Mouse (Mus musculus): ENCODE results near the gene Nr0b2. TPM values are rescaled to one million over a fixed set of nuclear protein-coding genes. Genes with fewer than 3 reads are reported as not detected.

Gene Nr0b2
- polyA plus RNA-seq, 1 experiment from 2014 or later: not detected

DNA sequence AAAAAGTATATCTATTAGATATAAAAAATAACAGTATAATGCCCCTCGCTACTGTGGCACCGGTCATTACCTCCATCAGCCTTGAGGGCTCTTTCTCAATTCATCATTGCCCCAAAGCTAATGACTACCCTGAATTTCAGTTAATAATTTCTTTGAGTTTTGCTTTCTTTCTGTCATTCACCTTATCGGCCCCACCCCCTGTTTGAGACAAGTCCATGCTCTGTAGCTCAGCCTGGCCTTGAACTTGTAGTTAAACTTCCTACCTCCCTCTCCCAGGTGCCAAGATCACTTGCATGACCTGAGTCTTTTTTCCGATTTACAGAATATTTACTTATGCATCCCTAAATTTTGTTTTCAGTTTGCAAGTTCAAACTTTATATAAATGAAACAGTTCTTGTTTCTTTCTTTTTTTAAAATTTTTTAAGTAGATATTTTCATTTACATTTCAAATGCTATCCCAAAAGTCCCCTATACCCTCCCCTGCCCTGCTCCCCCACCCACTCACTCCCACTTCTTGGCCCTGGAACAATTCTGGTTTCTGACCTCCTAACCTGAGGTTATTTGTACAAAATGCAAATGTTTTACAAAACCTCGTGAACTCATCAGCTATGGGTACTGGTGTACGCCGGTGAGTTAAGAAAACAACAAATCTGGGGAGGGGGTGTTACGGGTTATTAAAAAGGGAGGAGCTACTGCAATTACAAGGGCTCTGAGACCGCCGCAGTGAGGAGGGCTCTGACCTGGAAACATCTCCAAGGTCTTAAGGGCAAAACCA is 16.3 kb downstream of the Nr0b2 start:
- H3K36me3 ChIP-seq: no peaks in the 10 kb centered on the region
- no peak overlapping the region for H3K9ac ChIP-seq
- ATAC-seq (ENCODE audit: low FRiP score): no peak
- no peak overlapping the region for H3K4me2 ChIP-seq (replicated peaks)
- H3K27me3 ChIP-seq: no peaks in the 10 kb centered on the region
- peaks cover 4% of the 10 kb centered on the region; the same call in 1 of the 2 replicates for H3K4me1 ChIP-seq
- no peak overlapping the region for H3K4me3 ChIP-seq
- no peak overlapping the region for H3K27ac ChIP-seq
- no peaks in the 10 kb centered on the region; the same call in 1 of the 2 replicates for H3K9me3 ChIP-seq (replicated peaks)
- 72% methylated on average over 10 of the region's 10 CpGs for WGBS

GRCm38 (mm10) chr4:133570066-133570466 is 16.9 kb downstream of the Nr0b2 start:
- 60% methylated on average over 10 of the region's 10 CpGs for WGBS
- ATAC-seq (ENCODE audit: low FRiP score): no peak
- no peak overlapping the region for H3K4me2 ChIP-seq (replicated peaks)

GRCm38 (mm10) chr4:133574070-133574842 is 21.1 kb downstream of the Nr0b2 start, which contains the start of gene Gpatch3:
Gene Gpatch3, plus strand, starts transcription at chr4:133574745.
- no peaks in the 10 kb centered on the region for H3K9me3 ChIP-seq (replicated peaks)
- peak; percentile 90 for ATAC-seq (ENCODE audit: low FRiP score)
- H3K9ac ChIP-seq: peak within 1 kb of the TSS; percentile 90
- peak within 1 kb of the TSS; percentile 83 for H3K4me2 ChIP-seq (replicated peaks)
- peaks cover 12% of the 10 kb centered on the region for H3K4me1 ChIP-seq
- peak within 1 kb of the TSS; percentile 100 for H3K4me3 ChIP-seq
- H3K27ac ChIP-seq: peak within 1 kb of the TSS; percentile 87
- no peaks in the 10 kb centered on the region for H3K27me3 ChIP-seq
- WGBS: 7% methylated on average over 44 of the region's 44 CpGs
- H3K36me3 ChIP-seq: peaks cover 15% of the 10 kb centered on the region

More at GRCm38 (mm10) chr4:133570066-133570466, 16.9 kb downstream of the Nr0b2 start:
- no peaks in the 10 kb centered on the region for H3K36me3 ChIP-seq
- H3K4me1 ChIP-seq: peaks cover 4% of the 10 kb centered on the region; the same call in 1 of the 2 replicates
- no peak overlapping the region for H3K27ac ChIP-seq
- no peak overlapping the region for H3K9ac ChIP-seq
- no peak overlapping the region for H3K4me3 ChIP-seq
- H3K27me3 ChIP-seq: no peaks in the 10 kb centered on the region
- no peaks in the 10 kb centered on the region for H3K9me3 ChIP-seq (replicated peaks)

GRCm38 (mm10) chr4:133574843-133575202 is 21.6 kb downstream of the Nr0b2 start:
- Histone ChIP-seq H3K4me3 (peak overlapping the region; percentile 100), H3K36me3 (peaks cover 21% of the 10 kb centered on the region), H3K4me2 (replicated peaks) (peak overlapping the region; percentile 83), H3K9me3 (replicated peaks) (no peaks in the 10 kb centered on the region), H3K27me3 (no peaks in the 10 kb centered on the region), H3K4me1 (peaks cover 12% of the 10 kb centered on the region), H3K9ac (peak overlapping the region; percentile 90), H3K27ac (peak overlapping the region; percentile 87; the same call in 1 of the 2 replicates)
- WGBS: under 1% methylated on average over 38 of the region's 41 CpGs
- no peak; the same call in none of the 2 replicates for ATAC-seq (ENCODE audit: low FRiP score)

DNA sequence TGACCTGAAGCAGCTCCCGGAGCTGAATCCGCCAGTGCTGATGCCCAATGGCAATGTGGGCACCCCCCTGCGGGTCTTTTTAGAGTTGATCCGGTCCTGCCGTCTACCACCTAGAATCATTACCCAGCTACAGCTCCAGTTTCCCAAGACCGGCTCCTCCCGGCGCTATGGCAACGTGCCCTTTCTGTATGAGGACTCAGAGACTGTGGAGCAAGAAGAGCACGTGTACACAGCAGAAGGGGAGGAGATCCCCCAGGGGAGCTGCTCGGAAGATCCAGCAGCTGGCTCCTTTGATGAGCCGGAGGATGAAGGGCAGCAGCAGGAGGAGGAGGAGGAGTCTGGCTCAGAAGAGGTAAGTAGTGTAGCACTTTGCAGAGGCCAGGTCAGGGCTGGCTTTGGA is 24.8 kb downstream of the Nr0b2 start:
- Histone ChIP-seq H3K9ac (no peak overlapping the region), H3K36me3 (peaks cover 36% of the 10 kb centered on the region), H3K4me3 (no peak overlapping the region), H3K9me3 (replicated peaks) (no peaks in the 10 kb centered on the region), H3K27me3 (no peaks in the 10 kb centered on the region), H3K4me1 (peaks cover 12% of the 10 kb centered on the region), H3K4me2 (replicated peaks) (no peak overlapping the region), H3K27ac (no peak overlapping the region)
- WGBS: 64% methylated on average over 12 of the region's 12 CpGs
- no peak for ATAC-seq (ENCODE audit: low FRiP score)

DNA sequence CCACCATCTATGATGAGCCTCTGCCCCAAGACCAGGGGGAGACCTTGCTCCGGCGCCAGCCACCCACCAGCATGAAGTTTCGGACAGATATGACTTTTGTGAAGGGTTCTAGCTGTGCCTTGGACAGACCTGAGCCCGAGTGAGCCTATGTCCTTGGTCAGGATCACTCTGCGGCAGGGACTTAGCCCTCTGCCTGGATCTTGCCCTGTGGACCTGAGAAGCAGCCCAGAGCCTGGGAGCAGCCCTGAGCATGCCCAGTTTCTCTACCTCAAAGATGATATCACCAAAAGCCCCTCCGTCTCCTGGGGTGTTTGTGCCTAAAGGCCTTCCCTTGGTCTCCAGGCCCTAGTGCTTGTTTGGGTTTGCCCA is 30.5 kb downstream of the Nr0b2 start:
- H3K9ac ChIP-seq: peak overlapping the region; percentile 88
- 64% methylated on average over 6 of the region's 6 CpGs for WGBS
- 0 out of 2 replicates have a peak, but pooled peaks have one; percentile 19 for ATAC-seq (ENCODE audit: low FRiP score)
- H3K27me3 ChIP-seq: no peaks in the 10 kb centered on the region
- peaks cover 53% of the 10 kb centered on the region for H3K36me3 ChIP-seq
- H3K27ac ChIP-seq: peak overlapping the region; percentile 79
- H3K4me1 ChIP-seq: peaks cover 13% of the 10 kb centered on the region
- no peaks in the 10 kb centered on the region for H3K9me3 ChIP-seq (replicated peaks)
- peak overlapping the region; percentile 100 for H3K4me2 ChIP-seq (replicated peaks)
- H3K4me3 ChIP-seq: peak overlapping the region; percentile 96

DNA sequence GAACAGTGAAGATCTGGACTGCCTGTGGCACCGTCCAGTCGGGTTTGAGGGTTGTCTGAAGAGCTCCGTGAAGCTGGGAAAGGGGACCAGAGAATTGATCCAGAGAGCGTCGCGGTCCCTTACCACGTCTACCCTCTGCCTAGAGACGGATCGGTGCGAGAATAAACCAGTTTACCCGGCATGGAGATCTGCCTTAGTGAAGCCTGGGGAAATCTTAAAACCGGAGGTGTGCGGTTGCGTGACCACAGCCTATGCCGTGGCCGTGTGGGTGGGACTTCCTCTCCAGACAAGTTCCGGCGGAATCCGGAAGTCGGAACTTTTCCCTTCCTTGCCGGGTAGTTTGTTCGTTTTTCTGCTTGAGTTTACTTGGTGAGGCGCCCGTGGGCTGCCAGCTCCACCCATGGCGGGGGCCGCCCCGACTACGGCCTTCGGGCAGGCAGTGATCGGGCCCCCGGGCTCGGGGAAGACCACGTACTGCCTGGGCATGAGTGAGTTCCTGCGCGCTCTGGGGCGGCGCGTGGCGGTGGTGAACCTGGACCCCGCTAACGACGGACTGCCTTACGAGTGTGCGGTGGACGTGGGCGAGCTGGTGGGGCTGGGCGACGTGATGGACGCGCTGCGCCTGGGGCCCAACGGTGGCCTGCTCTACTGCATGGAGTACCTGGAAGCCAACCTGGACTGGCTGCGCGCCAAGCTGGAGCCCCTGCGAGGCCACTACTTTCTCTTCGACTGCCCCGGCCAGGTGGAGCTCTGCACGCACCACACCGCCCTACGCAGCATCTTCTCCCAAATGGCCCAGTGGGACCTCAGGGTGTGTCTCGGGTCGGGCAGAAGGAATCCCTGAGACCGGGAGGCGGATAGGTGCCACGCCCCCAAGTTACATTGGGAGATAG is 31.1 kb downstream of the Nr0b2 start, which contains the start of gene Gpn2:
Gene Gpn2, plus strand, starts transcription at position 304 of the 893 bp plus-strand sequence.
- Histone ChIP-seq H3K9ac (peak within 1 kb of the TSS; percentile 88), H3K4me3 (peak within 1 kb of the TSS; percentile 96), H3K4me1 (peaks cover 13% of the 10 kb centered on the region), H3K9me3 (replicated peaks) (no peaks in the 10 kb centered on the region), H3K4me2 (replicated peaks) (peak within 1 kb of the TSS; percentile 100), H3K27ac (peak within 1 kb of the TSS; percentile 79), H3K27me3 (no peaks in the 10 kb centered on the region), H3K36me3 (peaks cover 51% of the 10 kb centered on the region)
- 3% methylated on average over 65 of the region's 65 CpGs for WGBS
- peak; percentile 81 for ATAC-seq (ENCODE audit: low FRiP score)

- Histone ChIP-seq H3K27me3 (0 out of 2 replicates have a peak, but pooled peaks cover 8% of the 10 kb centered on the region), H3K4me1 (no peaks in the 10 kb centered on the region; the same call in 1 of the 2 replicates), H3K36me3 (peaks cover 41% of the 10 kb centered on the region), H3K4me2 (replicated peaks) (no peak overlapping the region), H3K4me3 (no peak overlapping the region), H3K27ac (no peak overlapping the region), H3K9me3 (replicated peaks) (no peaks in the 10 kb centered on the region), H3K9ac (no peak overlapping the region)
- no peak for ATAC-seq (ENCODE audit: low FRiP score)
- WGBS: 34% methylated on average over 7 of the region's 7 CpGs
These were observed 39.4 kb downstream of the Nr0b2 start for GRCm38 (mm10) chr4:133592570-133592969.

GRCm38 (mm10) chr4:133595538-133595937 is 42.4 kb downstream of the Nr0b2 start:
- Histone ChIP-seq H3K4me1 (peaks cover 11% of the 10 kb centered on the region), H3K36me3 (peaks cover 13% of the 10 kb centered on the region), H3K27me3 (peaks cover 37% of the 10 kb centered on the region), H3K4me2 (replicated peaks) (no peak overlapping the region), H3K9me3 (replicated peaks) (no peaks in the 10 kb centered on the region), H3K9ac (peak overlapping the region; percentile 8; the same call in 1 of the 2 replicates), H3K4me3 (no peak overlapping the region), H3K27ac (no peak overlapping the region)
- ATAC-seq (ENCODE audit: low FRiP score): no peak
- WGBS: 66% methylated on average over 7 of the region's 7 CpGs

DNA sequence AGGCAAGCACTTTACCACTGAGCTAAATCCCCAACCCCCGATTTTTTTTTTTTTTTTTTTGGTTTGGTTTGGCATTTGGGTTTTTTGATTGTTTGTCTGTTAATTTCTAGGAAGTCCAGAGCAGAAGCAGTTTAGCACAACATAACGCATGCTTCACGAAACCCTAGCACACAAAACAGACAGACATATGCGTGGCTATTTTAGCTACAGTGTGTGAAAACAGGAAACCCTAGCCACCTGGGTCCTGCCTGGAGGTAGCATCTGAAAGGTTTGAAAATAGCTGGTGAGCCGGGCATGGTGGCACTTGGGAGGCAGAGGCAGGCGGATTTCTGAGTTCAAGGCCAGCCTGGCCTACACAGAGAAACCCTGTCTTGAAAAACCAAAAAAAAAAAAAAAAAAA is 42.9 kb downstream of the Nr0b2 start:
- H3K9ac ChIP-seq: no peak overlapping the region
- H3K4me3 ChIP-seq: no peak overlapping the region
- H3K9me3 ChIP-seq (replicated peaks): no peaks in the 10 kb centered on the region
- H3K4me1 ChIP-seq: peaks cover 11% of the 10 kb centered on the region
- no peak overlapping the region for H3K4me2 ChIP-seq (replicated peaks)
- 79% methylated on average over 6 of the region's 6 CpGs for WGBS
- H3K36me3 ChIP-seq: peaks cover 8% of the 10 kb centered on the region
- ATAC-seq (ENCODE audit: low FRiP score): no peak
- H3K27me3 ChIP-seq: peaks cover 43% of the 10 kb centered on the region
- H3K27ac ChIP-seq: no peak overlapping the region

- Histone ChIP-seq H3K36me3 (peaks cover 4% of the 10 kb centered on the region), H3K27me3 (peaks cover 65% of the 10 kb centered on the region), H3K4me2 (replicated peaks) (no peak overlapping the region), H3K9ac (no peak overlapping the region), H3K9me3 (replicated peaks) (no peaks in the 10 kb centered on the region), H3K4me3 (no peak overlapping the region), H3K4me1 (peaks cover 17% of the 10 kb centered on the region), H3K27ac (no peak overlapping the region)
- no peak for ATAC-seq (ENCODE audit: low FRiP score)
- WGBS: 49% methylated on average over 4 of the region's 4 CpGs
These were observed 45.4 kb downstream of the Nr0b2 start for GRCm38 (mm10) chr4:133598616-133599015.

All from hindbrain, embryonic 12.5 days (tissue).